Mouse (Mus musculus): ENCODE results near the gene Tmem159.

Gene Tmem159

DNA sequence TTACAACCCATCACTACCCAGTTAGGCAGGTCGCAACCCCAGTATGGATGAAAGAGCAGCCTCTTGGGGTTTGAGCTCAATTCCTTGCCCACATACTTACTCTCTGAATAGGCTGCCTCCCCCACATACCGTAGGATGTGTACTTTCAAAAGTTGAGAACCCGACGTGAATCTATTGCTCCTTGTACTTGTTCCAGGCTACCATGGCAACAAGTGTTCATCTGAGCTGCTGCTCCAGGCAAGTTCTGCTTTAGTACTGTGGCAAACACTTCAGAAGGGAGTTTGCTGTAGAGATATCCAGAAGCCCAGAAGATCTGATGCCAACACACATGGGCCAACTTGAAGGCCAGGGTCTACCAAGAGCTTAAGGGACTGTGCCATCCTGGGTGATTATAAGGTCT, 26.8 kb downstream of the Tmem159 start:
- in situ Hi-C loops (cut with MboI, MseI): no loop called here

DNA sequence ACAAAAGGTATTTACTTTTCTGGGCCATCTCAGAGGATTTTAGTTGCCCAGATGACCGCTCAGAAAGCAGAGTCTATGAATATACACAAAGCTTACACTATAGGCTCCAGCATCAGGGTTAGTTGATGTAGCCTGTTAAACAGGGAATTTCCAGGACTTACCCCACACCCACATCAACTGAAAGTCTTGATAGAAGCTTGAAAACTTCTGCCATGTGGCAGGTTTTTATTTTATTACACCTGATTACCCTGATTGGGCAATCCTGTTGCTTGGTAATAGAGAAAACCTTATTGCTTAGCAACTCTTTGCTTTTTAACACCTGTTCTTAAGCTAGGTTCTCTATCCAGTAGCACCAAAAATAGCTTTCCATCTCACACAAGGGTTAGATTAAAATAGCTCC, 40.6 kb downstream of the Tmem159 start:
- in situ Hi-C loops (cut with MboI, MseI): no loop called here

DNA sequence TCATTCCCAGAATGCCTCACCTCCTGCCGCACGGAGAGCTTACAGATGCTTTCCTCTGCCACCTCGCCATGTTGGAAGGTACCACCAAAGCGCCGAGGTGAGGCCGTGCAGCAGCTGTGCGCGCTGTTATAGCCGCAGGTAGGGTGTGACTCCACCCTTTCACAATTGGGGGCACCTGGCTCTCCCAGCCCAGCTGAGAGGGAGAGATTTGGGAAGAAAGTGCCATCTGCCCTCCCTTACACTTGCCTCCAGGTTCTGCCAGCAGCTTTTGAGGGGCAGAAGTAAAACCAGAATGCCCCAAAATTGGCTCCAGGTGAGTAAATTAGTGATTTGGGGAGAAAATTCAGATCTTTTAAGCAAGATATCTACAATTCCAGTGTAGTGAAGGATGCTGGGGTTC, 43.0 kb downstream of the Tmem159 start, which contains the start of gene Zp2:
Gene Zp2, minus strand, starts transcription at position 101 of the 400 bp plus-strand sequence.
- in situ Hi-C loops (cut with MboI, MseI): no loop called here

DNA sequence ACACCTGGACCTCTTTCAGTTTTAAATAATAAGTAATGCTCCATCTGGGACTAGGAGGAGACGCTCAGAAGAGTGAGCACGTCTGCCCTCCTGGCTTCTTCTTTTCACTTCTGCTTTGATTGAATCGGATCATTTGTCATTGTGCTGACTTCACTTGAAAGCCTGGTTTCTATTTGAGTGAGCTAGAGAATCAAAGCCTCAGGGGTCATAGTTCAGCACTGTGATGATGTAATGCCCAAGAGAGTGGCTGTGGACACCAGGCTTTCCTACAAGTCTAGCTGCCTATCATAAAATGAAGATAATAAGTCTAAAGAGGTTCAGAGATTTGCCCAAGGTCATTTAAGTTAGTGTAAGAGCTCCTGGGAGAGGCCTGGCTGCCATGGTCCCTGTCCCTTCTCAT, 48.1 kb downstream of the Tmem159 start:
- in situ Hi-C loops (cut with MboI, MseI): no loop called here

DNA sequence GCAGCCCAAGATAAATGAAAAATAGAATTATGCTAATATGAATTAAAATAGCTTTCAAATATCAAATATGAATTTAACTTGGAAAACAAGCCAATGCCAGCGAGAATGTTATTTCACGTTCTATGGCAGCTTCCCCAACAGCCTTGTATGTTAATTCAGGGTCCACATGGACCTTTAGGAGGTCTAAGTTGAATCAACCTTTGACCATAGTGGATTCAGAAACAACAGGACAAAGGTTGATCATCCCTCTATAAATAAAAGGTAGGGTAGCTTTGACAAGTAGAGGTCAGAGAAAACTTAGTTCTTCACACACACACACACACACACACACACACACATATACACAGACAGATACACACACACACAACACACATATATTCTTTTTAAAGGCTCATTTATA, 48.7 kb downstream of the Tmem159 start:
- in situ Hi-C loops (cut with MboI, MseI): no loop called here

DNA sequence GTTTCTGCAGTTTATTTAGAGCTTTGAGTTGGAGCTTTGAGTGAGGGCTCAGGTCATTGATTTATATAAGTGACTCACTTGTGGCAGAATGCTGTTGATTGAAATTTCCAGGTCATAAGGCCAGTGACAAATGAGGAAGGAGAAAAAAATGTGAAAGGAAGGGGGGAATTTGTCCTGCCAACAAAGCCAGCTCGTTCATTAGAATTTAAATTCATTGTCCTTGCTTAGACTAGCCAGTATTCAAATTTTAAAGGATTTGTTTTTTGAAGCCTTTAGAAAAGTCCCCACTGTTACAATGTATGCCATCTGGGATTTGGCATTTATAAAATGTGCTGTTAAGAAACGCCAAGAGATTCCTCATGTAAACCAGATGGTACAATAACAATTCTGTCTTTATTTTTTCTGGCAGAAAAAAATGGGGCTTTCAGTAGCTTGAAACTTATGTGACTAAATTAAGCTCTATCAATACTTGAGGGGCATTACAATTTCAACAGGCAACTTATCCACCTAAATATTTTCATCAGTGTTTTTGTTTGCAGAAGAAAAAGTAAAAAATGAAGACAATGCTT, 54.8 kb downstream of the Tmem159 start:
- in situ Hi-C loops (cut with MboI, MseI): no loop called here

DNA sequence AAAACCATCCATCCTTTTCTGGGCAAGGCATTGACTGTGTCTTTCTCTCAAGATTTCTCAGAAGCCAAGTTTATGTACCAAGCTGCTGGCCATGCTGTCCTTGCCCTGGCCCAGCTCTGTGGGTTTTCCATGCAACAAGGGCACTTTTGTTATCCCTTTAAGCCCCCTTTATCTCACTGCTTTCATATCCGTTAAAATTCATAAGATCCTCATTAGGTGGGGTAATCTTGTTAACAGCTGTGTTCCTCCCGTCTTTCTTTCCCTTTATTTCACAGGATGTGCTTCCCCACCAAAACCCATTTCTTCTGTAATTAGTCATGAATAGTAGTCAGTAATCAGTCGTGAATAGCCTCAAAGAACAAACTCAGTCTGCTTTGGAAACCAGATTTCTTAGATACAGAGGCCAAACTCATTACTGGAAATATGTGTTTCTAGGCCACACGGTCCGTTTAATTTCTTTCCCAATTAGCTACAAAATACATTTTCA, 55.5 kb downstream of the Tmem159 start:
- in situ Hi-C loops (cut with MboI, MseI): no loop called here

DNA sequence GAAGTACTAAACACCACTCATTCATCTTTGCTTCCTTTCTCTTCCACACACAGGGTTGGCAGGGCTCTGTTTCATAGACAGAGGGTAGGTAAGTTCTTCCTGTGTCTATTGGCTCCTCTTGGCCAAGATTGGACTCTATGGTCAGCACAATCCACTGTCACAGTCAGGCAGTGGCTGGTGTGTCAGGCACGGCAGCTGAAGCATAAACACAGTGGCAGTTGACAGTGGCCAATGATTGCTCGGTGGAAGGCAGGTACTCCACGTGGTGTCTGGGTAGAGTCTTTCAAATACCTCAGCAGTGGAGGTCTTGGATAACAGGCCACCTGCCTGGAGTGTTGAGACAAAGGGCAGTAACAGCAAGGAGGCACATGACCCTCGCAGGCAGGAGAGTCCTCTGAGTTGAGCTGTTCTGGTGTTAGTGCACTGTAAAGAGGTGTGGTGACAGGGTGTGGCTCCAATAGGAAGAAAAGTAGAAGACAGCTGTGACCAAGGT, 56.0 kb downstream of the Tmem159 start:
- in situ Hi-C loops (cut with MboI, MseI): no loop called here

DNA sequence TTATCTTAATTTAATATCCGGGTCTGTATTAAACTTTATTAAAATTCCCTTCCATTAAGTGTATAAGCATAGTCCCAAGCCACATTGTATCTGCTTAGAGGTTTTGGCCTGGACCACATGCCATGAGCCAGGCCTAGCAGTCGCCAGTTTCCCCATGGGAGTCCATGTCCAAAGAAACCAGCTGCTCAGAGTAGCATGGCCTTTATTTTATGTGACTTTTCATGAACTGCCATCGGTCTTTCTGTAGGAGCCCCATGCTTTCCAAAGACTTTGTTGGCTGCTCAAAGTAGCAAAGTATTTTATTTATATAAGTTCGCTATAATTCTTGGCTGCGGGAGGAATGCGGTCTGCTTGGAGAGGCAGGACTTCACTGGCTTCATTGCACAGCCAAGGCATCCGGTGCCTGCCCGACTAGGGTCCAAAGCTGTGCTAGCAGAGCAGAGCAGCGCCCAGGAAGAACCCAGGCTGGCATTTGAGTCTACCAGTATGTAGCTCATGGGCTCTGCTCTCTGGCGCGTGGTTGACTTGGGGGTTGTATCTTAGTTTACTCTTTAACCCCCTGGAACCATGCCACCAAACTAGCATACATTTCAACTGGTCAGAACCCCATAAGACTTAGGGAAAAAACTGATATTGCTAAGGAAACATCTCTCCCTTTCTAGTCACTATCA, 61.6 kb downstream of the Tmem159 start:
- in situ Hi-C loops (cut with MboI, MseI): no loop called here
